Mouse (Mus musculus): ENCODE data around the gene Macrod2.

Gene Macrod2

GRCm38 (mm10) chr2:141673405-141673804 lies 1278.3 kb downstream of the Macrod2 start:
- no peak for DNase-seq (ENCODE audit: low spot score in 2 of 2)

- no peak for DNase-seq (ENCODE audit: low spot score in 2 of 2)
Observed at GRCm38 (mm10) chr2:141697541-141697940, 1302.4 kb downstream of the Macrod2 start.

GRCm38 (mm10) chr2:141698320-141698719 lies 1303.2 kb downstream of the Macrod2 start:
- no peak for DNase-seq (ENCODE audit: low spot score in 2 of 2)

GRCm38 (mm10) chr2:141700759-141701452 lies 1305.8 kb downstream of the Macrod2 start:
- DNase-seq (ENCODE audit: low spot score in 2 of 2), result no peak

GRCm38 (mm10) chr2:141711785-141712184 lies 1316.7 kb downstream of the Macrod2 start:
- DNase-seq (ENCODE audit: low spot score in 2 of 2), result no peak

- no peak for DNase-seq (ENCODE audit: low spot score in 2 of 2)
Observed at GRCm38 (mm10) chr2:141712265-141712664, 1317.2 kb downstream of the Macrod2 start.

GRCm38 (mm10) chr2:141715061-141715460 lies 1320.0 kb downstream of the Macrod2 start:
- DNase-seq (ENCODE audit: low spot score in 2 of 2), result no peak

- no peak for DNase-seq (ENCODE audit: low spot score in 2 of 2)
Observed at GRCm38 (mm10) chr2:141722531-141722930, 1327.4 kb downstream of the Macrod2 start.

- no peak for DNase-seq (ENCODE audit: low spot score in 2 of 2)
Observed at GRCm38 (mm10) chr2:141728998-141729397, 1333.9 kb downstream of the Macrod2 start.

- no peak for DNase-seq (ENCODE audit: low spot score in 2 of 2)
Observed at GRCm38 (mm10) chr2:141736685-141737456, 1341.8 kb downstream of the Macrod2 start.

- DNase-seq (ENCODE audit: low spot score in 2 of 2), result no peak
Observed at GRCm38 (mm10) chr2:141738702-141739101, 1343.6 kb downstream of the Macrod2 start.

- DNase-seq (ENCODE audit: low spot score in 2 of 2), result no peak
Observed at GRCm38 (mm10) chr2:141740318-141740717, 1345.2 kb downstream of the Macrod2 start.

- no peak for DNase-seq (ENCODE audit: low spot score in 2 of 2)
Observed at GRCm38 (mm10) chr2:141800236-141800635, 1405.1 kb downstream of the Macrod2 start.

- DNase-seq (ENCODE audit: low spot score in 2 of 2), result no peak
Observed at GRCm38 (mm10) chr2:141800909-141801308, 1405.8 kb downstream of the Macrod2 start.

- DNase-seq (ENCODE audit: low spot score in 2 of 2), result no peak
Observed at GRCm38 (mm10) chr2:141816266-141816665, 1421.2 kb downstream of the Macrod2 start.

- no peak for DNase-seq (ENCODE audit: low spot score in 2 of 2)
Observed at GRCm38 (mm10) chr2:141817546-141818180, 1422.6 kb downstream of the Macrod2 start.

- DNase-seq (ENCODE audit: low spot score in 2 of 2), result no peak
Observed at GRCm38 (mm10) chr2:141820795-141821194, 1425.7 kb downstream of the Macrod2 start.

GRCm38 (mm10) chr2:141825606-141826495 lies 1430.7 kb downstream of the Macrod2 start:
- DNase-seq (ENCODE audit: low spot score in 2 of 2), result no peak

- no peak for DNase-seq (ENCODE audit: low spot score in 2 of 2)
Observed at GRCm38 (mm10) chr2:141830496-141830895, 1435.4 kb downstream of the Macrod2 start.

GRCm38 (mm10) chr2:141831515-141831914 lies 1436.4 kb downstream of the Macrod2 start:
- no peak for DNase-seq (ENCODE audit: low spot score in 2 of 2)

GRCm38 (mm10) chr2:141834156-141834782 lies 1439.2 kb downstream of the Macrod2 start:
- no peak for DNase-seq (ENCODE audit: low spot score in 2 of 2)

Measured in urinary bladder, postnatal 36 days (tissue).